Mouse (Mus musculus) stomach, postnatal 0 days (tissue): ENCODE data around the gene 6030408B16Rik. TPM values are rescaled to one million over a fixed set of nuclear protein-coding genes. Genes with fewer than 3 reads are reported as not detected.
A peak's percentile ranks its signal among the peaks of the same experiment; 100 is the strongest.

Experiments used
- ATAC-seq: fragments of 200-750 bp; cut with Nextera tagmentation; 2 replicates; pipeline ENCODE4 v1.8.0; 2017; ENCODE audit not compliant: low FRiP score, low TSS enrichment
- DNase-seq: peaks from one replicate; pipeline ENCODE4 v3.0.0-alpha.2; 2016; ENCODE audit warnings: low spot score
- H3K27ac ChIP-seq: fragments of 300-500 bp; sonication (generic); replicated peaks from 2 replicates; pipeline ENCODE4 v1.5.1; 2014; ENCODE audit warnings: mild to moderate bottlenecking, control low read depth
- H3K27me3 ChIP-seq: fragments of 300-500 bp; sonication (generic); 2 replicates; pipeline ENCODE4 v1.6.1; 2014; ENCODE audit warnings: low read length; ENCODE audit not compliant: control insufficient read depth, insufficient read depth
- H3K36me3 ChIP-seq: fragments of 300-500 bp; sonication (generic); 2 replicates; pipeline ENCODE4 v1.6.1; 2014; ENCODE audit warnings: low read length, mixed read lengths; ENCODE audit not compliant: control insufficient read depth, insufficient read depth
- H3K4me1 ChIP-seq: fragments of 300-500 bp; sonication (generic); replicated peaks from 2 replicates; pipeline ENCODE4 v1.6.1; 2014; ENCODE audit warnings: antibody characterized with exemption; ENCODE audit not compliant: control insufficient read depth, insufficient read depth
- H3K4me2 ChIP-seq: fragments of 300-500 bp; sonication (generic); replicated peaks from 2 replicates; pipeline ENCODE4 v1.6.1; 2014; ENCODE audit warnings: low read depth, mild to moderate bottlenecking, control low read depth, moderate library complexity
- H3K4me3 ChIP-seq: fragments of 300-500 bp; sonication (generic); 2 replicates; pipeline ENCODE4 v1.5.1; 2014; ENCODE audit warnings: low read depth, low read length, control low read depth
- H3K9ac ChIP-seq: fragments of 300-500 bp; sonication (generic); 2 replicates; pipeline ENCODE4 v1.6.1; 2014; ENCODE audit warnings: mild to moderate bottlenecking, low read length, control low read depth, mixed read lengths
- H3K9me3 ChIP-seq: fragments of 300-500 bp; sonication (generic); 2 replicates; pipeline ENCODE4 v1.6.1; 2016; ENCODE audit warnings: low read length; ENCODE audit not compliant: control insufficient read depth
- CTCF ChIP-seq: IDR thresholded peaks from 2 replicates; pipeline ENCODE4 v1.5.1; 2016; ENCODE audit warnings: antibody characterized with exemption, low read depth, mild to moderate bottlenecking, moderate library complexity
- EP300 ChIP-seq: optimal IDR thresholded peaks from 2 replicates; pipeline ENCODE3; 2016; ENCODE audit warnings: antibody characterized with exemption
- WGBS: fragments of 180-500 bp; shearing (Covaris S2); extraction: QIAGEN DNeasy Blood & Tissue Kit; methylation state at CpG from one replicate; pipeline ENCODE4 v1.1.7; 2014; 5-methylcytosine and 5-hydroxymethylcytosine counted together
- polyA plus RNA-seq: library from polyadenylated mRNA; unstranded; fragments of >200 nt; fragmentation: Nextera tagmentation; extraction: Ambion mirVana; gene quantifications from 2 replicates; pipeline ENCODE4 v1.2.1, GENCODE M21; 2015

Gene 6030408B16Rik
- polyA plus RNA-seq, 1 experiment from 2014 or later = 2.4 TPM

DNA sequence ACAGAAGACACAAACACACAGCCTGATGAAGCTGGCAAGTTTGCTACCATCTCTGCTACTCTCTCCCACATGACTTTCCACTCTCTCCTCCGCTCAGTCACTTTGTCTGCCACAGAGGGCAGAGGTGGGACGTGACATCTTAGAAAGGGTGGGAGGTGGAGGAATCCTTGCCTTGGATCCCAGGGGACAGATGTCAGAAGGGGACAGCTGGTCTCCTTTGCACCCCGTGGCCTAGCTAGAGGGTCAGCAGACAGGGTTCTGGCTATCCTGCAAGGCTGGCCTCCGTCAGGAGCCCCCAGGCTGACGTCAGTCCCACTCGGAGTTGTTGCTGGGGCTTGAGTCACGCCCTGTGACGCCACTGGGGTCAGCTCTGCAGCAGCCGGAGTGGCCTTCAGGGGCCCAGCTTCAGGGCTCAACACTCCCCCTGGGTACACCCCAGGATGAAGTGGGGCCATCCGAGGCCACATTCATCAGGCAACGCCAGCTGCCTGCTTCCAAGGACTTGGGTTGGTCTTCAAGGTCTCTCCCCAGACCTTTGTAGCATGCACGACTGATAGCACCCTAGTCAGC lies 13.5 kb upstream of the 6030408B16Rik start:
- Histone ChIP-seq H3K4me2 (no peak overlapping the region), H3K4me3 (no peak overlapping the region), H3K4me1 (no peaks in the 10 kb centered on the region; the same call in none of the 2 replicates), H3K27me3 (no peaks in the 10 kb centered on the region), H3K36me3 (peaks cover 2% of the 10 kb centered on the region; the same call in 1 of the 2 replicates), H3K9me3 (no peaks in the 10 kb centered on the region), H3K27ac (no peak overlapping the region), H3K9ac (0 out of 2 replicates have a peak overlapping the region, but pooled peaks have one; percentile 13)
- WGBS = 53% methylated on average over 12 of the region's 12 CpGs
- TF ChIP-seq EP300 (no peak), CTCF (no peak)
- no peak for DNase-seq
- no peak for ATAC-seq

DNA sequence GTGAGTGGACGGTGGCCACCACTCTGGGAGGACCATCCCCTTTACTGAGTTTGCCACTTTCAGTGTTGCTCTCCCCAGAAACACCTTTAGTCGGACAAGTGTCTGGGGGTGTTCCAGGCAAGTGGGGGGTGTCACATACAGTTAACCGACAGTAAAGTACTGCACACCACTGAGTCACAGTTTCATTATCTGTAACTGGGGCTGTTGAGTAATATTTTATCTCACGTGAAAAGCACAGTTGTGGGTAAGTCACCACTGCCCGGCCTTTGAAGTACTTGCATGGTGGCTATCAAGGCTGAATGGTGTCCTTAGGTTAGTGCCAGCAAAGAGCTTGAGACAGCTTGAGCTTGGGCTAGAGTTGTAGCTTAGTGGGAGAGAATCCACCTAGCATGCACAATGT lies 10.5 kb upstream of the 6030408B16Rik start:
- no peaks in the 10 kb centered on the region for H3K36me3 ChIP-seq
- H3K4me3 ChIP-seq = no peak overlapping the region
- TF ChIP-seq EP300 = no peak
- no peak for TF ChIP-seq CTCF
- peaks cover 6% of the 10 kb centered on the region for H3K4me1 ChIP-seq
- no peaks in the 10 kb centered on the region for H3K27me3 ChIP-seq
- ATAC-seq = no peak
- no peak overlapping the region for H3K4me2 ChIP-seq
- no peak overlapping the region for H3K27ac ChIP-seq
- WGBS = 74% methylated on average over 5 of the region's 5 CpGs
- no peak for DNase-seq
- H3K9ac ChIP-seq = no peak overlapping the region
- no peaks in the 10 kb centered on the region for H3K9me3 ChIP-seq

DNA sequence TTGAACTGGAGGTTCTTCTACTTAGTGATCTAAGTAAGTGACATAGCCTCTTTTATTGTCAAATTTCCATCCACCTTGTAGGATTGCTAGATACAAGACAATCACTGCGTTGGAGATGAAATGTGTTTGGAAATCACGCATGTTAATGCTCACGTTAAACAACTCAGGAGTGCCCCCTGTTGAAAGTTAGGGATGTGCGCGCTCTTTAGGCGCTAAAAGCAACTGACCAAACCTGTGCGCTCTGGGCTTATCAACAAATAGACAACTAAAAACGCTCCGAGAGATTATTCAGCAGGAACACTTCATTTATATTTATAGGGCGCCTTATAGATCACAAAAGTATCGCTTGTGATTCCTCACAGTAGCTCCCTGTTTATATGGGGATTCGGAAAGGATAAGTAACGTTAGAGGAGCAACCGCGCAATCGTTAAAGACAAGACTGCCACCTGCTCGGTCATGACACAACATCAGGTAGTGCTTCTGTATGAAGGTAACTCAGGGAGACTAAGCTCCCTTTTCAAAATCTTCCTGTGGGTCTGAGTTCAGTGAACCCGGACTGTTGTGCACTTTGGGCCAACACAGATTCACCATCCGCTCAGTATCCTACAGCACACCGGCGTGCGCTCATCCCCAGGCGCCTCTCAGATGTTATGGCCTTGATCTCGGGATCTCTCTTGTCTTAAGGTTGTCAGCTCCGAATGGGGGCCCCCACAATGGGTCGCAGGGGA lies 9.7 kb upstream of the 6030408B16Rik start:
- Histone ChIP-seq H3K9ac (peak overlapping the region; percentile 85), H3K4me2 (peak overlapping the region; percentile 97), H3K4me1 (peaks cover 6% of the 10 kb centered on the region), H3K36me3 (peaks cover 7% of the 10 kb centered on the region; the same call in 1 of the 2 replicates), H3K27me3 (no peaks in the 10 kb centered on the region), H3K4me3 (peak overlapping the region; percentile 81), H3K9me3 (no peaks in the 10 kb centered on the region), H3K27ac (no peak overlapping the region; the same call in 1 of the 2 replicates)
- TF ChIP-seq CTCF = peak; percentile 82
- TF ChIP-seq EP300 = no peak
- no peak for DNase-seq
- peak; percentile 41; the same call in 1 of the 2 replicates for ATAC-seq
- under 1% methylated on average over 26 of the region's 26 CpGs for WGBS

DNA sequence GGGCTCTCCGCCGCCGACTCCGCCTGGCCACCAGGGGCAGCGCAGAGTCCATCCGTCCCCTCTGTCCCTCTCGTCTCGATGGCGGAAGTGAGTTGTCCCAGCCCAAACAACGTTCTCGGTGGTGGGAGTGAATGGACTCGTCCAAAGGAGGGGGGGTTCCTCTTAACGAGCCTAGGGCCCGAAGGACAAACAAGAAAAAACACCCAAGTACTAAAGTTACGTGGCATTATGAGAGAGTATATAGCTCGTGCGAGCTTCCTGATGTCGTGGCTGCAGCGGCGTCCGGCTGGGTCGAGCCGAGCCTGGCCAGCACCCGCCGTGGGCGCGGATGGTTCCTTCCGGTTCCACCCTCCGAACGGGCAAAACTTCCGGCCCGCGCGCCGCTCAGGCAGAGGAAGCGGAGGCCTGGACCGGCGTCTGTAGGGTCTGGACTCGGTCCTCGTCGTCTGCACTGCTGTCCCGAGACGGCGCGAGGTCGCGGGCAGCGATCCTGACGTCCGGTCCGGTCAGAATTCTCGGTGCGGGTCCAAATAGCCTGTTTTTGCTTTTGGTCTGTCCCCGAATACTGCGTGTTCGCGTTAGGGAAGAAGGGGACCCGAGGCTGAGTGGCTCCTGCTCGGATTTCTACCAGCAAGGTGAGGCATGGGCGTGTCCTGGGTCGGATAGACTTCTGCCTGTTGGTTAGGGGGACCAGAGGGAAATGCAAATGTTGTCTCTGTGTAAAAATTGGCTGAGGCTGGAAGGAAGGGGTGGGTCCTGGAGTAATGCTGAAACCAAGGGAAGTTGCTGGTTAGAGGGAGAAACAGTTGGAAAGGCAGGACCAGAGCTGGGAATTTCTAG lies 8.9 kb upstream of the 6030408B16Rik start, which contains the start of gene Atg101:
Gene Atg101 (plus strand): TSS at position 362 of the 840 bp plus-strand sequence.
- H3K4me3 ChIP-seq = peak within 1 kb of the TSS; percentile 81
- H3K27me3 ChIP-seq = no peaks in the 10 kb centered on the region
- TF ChIP-seq EP300 = peak; percentile 43
- TF ChIP-seq CTCF = peak; percentile 97
- under 1% methylated on average over 61 of the region's 61 CpGs for WGBS
- H3K9me3 ChIP-seq = no peaks in the 10 kb centered on the region
- peak within 1 kb of the TSS; percentile 85 for H3K9ac ChIP-seq
- DNase-seq (peak; percentile 91), ATAC-seq (peak; percentile 92)
- peak within 1 kb of the TSS; percentile 97 for H3K4me2 ChIP-seq
- H3K4me1 ChIP-seq = peaks cover 6% of the 10 kb centered on the region; the same call in 1 of the 2 replicates
- peaks cover 7% of the 10 kb centered on the region; the same call in 1 of the 2 replicates for H3K36me3 ChIP-seq
- H3K27ac ChIP-seq = peak within 1 kb of the TSS; percentile 89

DNA sequence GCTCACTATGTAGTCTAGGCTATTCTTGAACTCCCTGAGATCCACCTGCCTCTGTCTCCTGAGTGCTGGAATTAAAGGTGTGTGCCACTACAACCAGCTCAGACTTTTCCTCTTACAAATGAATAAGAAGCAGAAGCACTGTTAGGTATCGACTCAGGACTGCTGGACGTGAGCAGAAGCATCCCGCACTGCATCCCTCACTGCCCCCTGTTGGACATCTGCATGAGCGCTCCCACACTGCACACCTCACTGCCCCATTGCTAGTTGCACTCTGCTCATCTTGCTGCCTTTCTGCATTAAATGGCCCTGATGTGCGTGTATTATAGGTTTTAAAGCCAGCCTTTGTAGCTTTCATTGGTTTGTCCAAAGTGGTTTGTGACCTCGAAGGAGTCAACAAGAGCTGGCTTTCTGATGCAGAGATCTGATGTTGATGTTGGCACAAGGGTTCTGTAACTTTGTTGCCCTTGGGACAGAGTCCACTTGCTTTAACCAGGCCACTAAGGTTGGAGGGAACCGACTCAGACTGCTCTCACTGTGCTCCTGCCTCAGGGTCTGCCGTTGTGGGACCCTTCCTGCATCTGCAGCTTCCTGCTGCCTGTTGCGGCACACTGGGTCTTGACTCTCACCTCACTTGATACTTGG lies 6.8 kb upstream of the 6030408B16Rik start:
- no peaks in the 10 kb centered on the region for H3K9me3 ChIP-seq
- no peak overlapping the region for H3K27ac ChIP-seq
- no peak overlapping the region for H3K9ac ChIP-seq
- H3K4me3 ChIP-seq = no peak overlapping the region
- DNase-seq (peak; percentile 61), ATAC-seq (no peak)
- no peak overlapping the region for H3K4me2 ChIP-seq
- H3K36me3 ChIP-seq = peaks cover 18% of the 10 kb centered on the region
- H3K27me3 ChIP-seq = no peaks in the 10 kb centered on the region
- TF ChIP-seq EP300 (no peak), CTCF (peak; percentile 78)
- H3K4me1 ChIP-seq = peaks cover 6% of the 10 kb centered on the region; the same call in 1 of the 2 replicates
- WGBS = 66% methylated on average over 9 of the region's 9 CpGs
